Mouse (Mus musculus) olfactory bulb, adult 2 months (tissue): Measurements from ENCODE around the gene Lpar3. TPM values are rescaled to one million over a fixed set of nuclear protein-coding genes. Genes with fewer than 3 reads are reported as not detected.

Experiments used
- H3K27ac ChIP-seq: fragments of 200-500 bp; 2 replicates; pipeline ENCODE4 v1.5.1; 2012; ENCODE audit warnings: low read depth, low read length; ENCODE audit not compliant: insufficient read depth
- H3K4me1 ChIP-seq: fragments of 200-500 bp; 2 replicates; pipeline ENCODE4 v1.6.1; 2012; ENCODE audit warnings: low read length; ENCODE audit not compliant: control insufficient read depth, insufficient read depth
- H3K4me3 ChIP-seq: fragments of 200-500 bp; 2 replicates; pipeline ENCODE4 v1.5.1; 2012; ENCODE audit warnings: mild to moderate bottlenecking, low read depth, low read length, moderate library complexity; ENCODE audit not compliant: insufficient read depth
- CTCF ChIP-seq: fragments of 200-500 bp; IDR thresholded peaks from 2 replicates; pipeline ENCODE4 v1.5.1; 2012; ENCODE audit warnings: low read depth, mild to moderate bottlenecking, low read length, moderate library complexity; ENCODE audit not compliant: insufficient read depth
- POLR2A ChIP-seq: fragments of 200-500 bp; IDR thresholded peaks from 2 replicates; pipeline ENCODE4 v1.6.1; 2012; ENCODE audit warnings: mild to moderate bottlenecking, low read depth, low read length, moderate library complexity; ENCODE audit not compliant: insufficient read depth
- WGBS: fragments of 180-500 bp; shearing (Covaris S2); methylation state at CpG from one replicate; pipeline ENCODE4 v1.1.7; 2018; 5-methylcytosine and 5-hydroxymethylcytosine counted together
- polyA plus RNA-seq: library from polyadenylated mRNA; stranded (reverse); fragments of >200 nt; gene quantifications from 2 replicates; pipeline ENCODE4 v1.2.4, GENCODE M21; 2012; ENCODE audit warnings: low replicate concordance; ENCODE audit not compliant: missing spikeins, insufficient read depth, insufficient read length

The Lpar3 gene
- polyA plus RNA-seq, 1 experiment: not detected

DNA sequence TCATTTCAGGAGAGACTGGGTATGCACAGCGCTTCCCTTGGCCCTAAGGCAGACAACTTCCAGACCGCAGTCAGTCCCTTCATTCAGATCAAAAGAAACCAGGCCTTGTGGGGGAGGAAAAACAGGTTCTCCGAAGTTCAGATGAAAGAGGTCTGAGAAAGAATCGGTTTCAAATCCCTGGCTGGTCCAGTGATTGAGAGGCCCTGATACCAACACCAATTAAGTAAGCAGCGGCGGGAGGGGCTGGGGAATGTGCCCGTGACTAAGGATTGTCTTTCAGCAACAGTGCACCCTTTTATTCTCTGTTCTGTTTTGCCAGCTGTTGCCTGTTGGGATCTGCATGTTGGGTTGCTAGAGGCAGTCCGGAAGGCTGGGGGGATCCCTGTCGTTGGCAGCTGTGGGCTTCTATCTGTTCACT lies 90.4 kb downstream of the Lpar3 start:
- Histone ChIP-seq H3K4me1 (no peaks in the 10 kb centered on the region), H3K27ac (no peak overlapping the region), H3K4me3 (no peak overlapping the region)
- TF ChIP-seq POLR2A (no peak), CTCF (no peak)
- 38% methylated on average over 9 of the region's 9 CpGs for WGBS

DNA sequence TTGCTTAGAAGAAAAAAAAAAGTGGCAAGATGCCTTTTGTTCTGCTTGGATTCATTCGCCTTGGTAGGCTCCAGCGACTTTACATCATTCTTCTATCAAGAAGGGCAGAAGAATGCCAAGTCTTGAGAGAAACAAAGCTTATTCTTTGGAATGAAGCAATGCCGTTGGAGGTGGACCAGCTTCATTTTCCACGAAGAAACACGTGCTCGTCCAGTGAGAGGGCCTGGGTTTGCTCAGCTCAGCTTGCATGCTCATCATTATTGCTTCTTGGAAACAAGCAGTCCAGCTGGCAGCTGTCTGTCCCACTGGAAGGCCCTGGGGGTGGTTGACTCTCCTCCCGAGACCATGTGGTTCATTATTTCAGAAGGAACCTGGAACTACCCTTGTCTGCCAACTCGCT lies 94.7 kb downstream of the Lpar3 start:
- H3K4me3 ChIP-seq: no peak overlapping the region
- no peak for TF ChIP-seq POLR2A
- TF ChIP-seq CTCF: no peak
- 77% methylated on average over 8 of the region's 8 CpGs for WGBS

DNA sequence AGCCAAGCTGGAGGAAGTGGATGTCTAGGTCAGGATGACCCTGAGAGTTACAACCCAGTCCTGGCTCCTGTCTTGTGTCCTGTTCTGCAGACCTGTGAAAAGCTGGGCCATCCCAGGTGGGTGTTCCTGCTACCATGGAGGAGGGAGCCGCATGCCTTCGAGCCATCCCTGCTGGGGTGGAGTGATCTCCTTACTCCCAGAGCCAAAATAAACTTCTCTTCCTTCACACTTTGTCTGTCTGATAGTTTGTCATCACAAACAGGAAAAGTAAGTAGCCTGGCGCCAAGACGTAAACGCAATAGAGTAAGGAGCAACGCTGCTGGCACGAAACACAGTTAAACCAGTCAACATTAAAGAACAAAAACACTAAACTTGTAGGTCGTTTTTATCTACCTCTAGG lies 95.5 kb downstream of the Lpar3 start:
- Histone ChIP-seq H3K27ac (no peak overlapping the region), H3K4me3 (no peak overlapping the region), H3K4me1 (peaks cover 13% of the 10 kb centered on the region)
- 79% methylated on average over 8 of the region's 8 CpGs for WGBS
- TF ChIP-seq CTCF (no peak), POLR2A (no peak)

More for the DNA sequence above, 94.7 kb downstream of the Lpar3 start:
- Histone ChIP-seq H3K27ac (no peak overlapping the region), H3K4me1 (peaks cover 13% of the 10 kb centered on the region)

DNA sequence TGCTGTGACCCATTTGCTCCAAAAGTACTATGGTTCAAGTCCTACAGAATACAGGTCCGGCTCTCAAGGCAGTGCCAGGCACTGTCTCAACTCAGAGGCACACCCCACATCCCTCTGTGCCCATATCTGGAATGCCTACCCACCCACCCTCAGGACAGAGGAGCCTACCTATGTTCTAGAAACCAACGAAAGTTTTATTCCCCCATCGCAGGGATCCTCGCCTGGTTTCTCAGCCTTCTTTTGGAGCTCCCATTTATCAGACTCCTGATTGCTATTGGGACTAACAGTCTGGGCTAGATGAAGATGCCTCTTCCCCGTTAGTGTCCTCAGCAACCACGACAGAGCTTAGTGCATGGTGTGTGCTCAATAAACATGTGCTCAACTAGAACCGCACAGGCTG lies 96.6 kb downstream of the Lpar3 start:
- H3K4me3 ChIP-seq: no peak overlapping the region
- no peak for TF ChIP-seq POLR2A
- no peak for TF ChIP-seq CTCF
- 95% methylated on average over 7 of the region's 7 CpGs for WGBS
- H3K27ac ChIP-seq: no peak overlapping the region
- H3K4me1 ChIP-seq: peaks cover 13% of the 10 kb centered on the region

- no peak overlapping the region for H3K4me3 ChIP-seq
- WGBS: 88% methylated on average over 12 of the region's 12 CpGs
- H3K27ac ChIP-seq: no peak overlapping the region
- TF ChIP-seq POLR2A: no peak
- TF ChIP-seq CTCF: no peak
- peaks cover 13% of the 10 kb centered on the region for H3K4me1 ChIP-seq
Observed at GRCm38 (mm10) chr3:146317911-146318310, 97.1 kb downstream of the Lpar3 start.

DNA sequence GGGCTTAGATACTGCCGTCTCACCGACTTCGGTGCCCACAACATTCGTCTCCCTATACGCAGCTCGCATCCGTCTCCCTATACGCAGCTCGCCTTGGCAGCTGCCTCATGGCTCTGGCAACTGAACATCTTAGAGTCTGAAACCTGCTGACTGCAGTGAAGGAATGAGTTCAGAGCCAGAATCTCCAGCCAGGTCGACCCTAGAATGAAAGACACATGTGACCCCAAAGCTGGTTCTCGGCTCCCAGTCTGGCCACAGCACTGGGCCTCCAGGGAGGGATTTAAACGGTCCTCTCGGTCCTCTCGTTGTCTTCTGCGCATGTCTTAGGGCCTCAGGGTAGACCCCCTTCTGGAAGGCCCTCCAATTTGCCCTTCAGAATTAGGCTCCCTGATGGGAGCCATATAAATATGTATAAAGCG lies 97.8 kb downstream of the Lpar3 start:
- WGBS: 37% methylated on average over 16 of the region's 16 CpGs
- Histone ChIP-seq H3K27ac (peak overlapping the region; percentile 8; the same call in 1 of the 2 replicates), H3K4me1 (peaks cover 13% of the 10 kb centered on the region), H3K4me3 (no peak overlapping the region)
- TF ChIP-seq CTCF: no peak
- TF ChIP-seq POLR2A: no peak

GRCm38 (mm10) chr3:146318987-146319386 lies 98.2 kb downstream of the Lpar3 start:
- TF ChIP-seq CTCF (no peak), POLR2A (no peak)
- peaks cover 13% of the 10 kb centered on the region for H3K4me1 ChIP-seq
- WGBS: 9% methylated on average over 13 of the region's 13 CpGs
- 0 out of 2 replicates have a peak overlapping the region, but pooled peaks have one; percentile 6 for H3K4me3 ChIP-seq
- H3K27ac ChIP-seq: peak overlapping the region; percentile 81

DNA sequence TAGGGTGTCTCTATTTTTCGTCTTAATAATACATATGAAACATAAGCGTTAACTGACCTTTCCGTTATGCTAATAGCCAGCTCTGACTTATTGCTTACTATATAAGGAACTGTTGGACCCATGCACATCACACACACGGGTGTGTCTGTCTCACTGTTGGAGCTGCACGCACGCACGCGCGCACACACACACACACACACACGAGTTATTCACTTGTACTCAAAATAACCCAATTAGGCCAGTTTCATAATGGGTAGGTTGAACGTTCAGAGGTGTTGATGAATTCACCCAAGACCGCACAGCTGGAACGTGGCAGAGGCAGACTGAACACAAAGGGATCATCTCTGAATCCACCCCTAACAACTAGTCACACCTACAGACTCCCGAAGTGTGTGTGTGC lies 98.7 kb downstream of the Lpar3 start:
- H3K4me3 ChIP-seq: no peak overlapping the region
- peaks cover 13% of the 10 kb centered on the region for H3K4me1 ChIP-seq

GRCm38 (mm10) chr3:146324949-146325348 lies 104.2 kb downstream of the Lpar3 start:
- Histone ChIP-seq H3K4me1 (peaks cover 9% of the 10 kb centered on the region), H3K27ac (no peak overlapping the region), H3K4me3 (no peak overlapping the region)
- WGBS: 40% methylated on average over 8 of the region's 8 CpGs
- no peak for TF ChIP-seq CTCF
- no peak for TF ChIP-seq POLR2A

More for the DNA sequence above, 98.7 kb downstream of the Lpar3 start:
- WGBS: 40% methylated on average over 14 of the region's 14 CpGs
- H3K27ac ChIP-seq: peak overlapping the region; percentile 81; the same call in 1 of the 2 replicates
- TF ChIP-seq CTCF: no peak
- no peak for TF ChIP-seq POLR2A
